In the genomic region with DNA sequence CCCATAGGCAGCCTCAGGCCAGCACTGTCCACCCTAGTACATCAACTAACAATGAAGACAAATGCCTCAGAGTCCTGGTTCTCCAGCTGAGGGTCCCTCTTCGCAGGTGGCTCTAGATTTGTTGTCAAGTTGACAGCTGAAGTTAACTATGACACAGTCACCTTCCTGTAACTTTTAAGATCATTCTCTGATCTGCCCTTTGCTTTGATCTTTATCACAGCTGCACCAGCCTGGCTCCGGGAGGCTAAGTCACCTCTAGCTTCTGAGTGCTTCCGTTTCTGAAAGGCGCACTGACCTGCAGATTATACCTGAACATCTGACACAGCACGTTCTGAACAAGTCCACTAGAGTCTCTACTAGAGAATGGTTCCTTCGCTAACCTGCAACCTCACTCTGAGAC, we compare ENCODE assay signal across 20 mouse cellular contexts.
"Had no signal": no experiment of that assay in that cellular context is flagged by ENCODE, and none has a peak within 500 bp of the region (broad histone marks: within the 10 kb centered on the region; RNA-seq: fewer than 3 reads in every experiment).

No protein-coding gene starts in this region.

- H3K4me2 ChIP-seq: limb, embryonic 12.5 days; limb, embryonic 15.5 days; liver, embryonic 11.5 days; lung, embryonic 14.5 days; midbrain, embryonic 13.5 days; stomach, embryonic 15.5 days had no signal

- H3K27ac ChIP-seq: kidney, postnatal 0 days; left cerebral cortex, adult 2 months; limb, embryonic 12.5 days; limb, embryonic 15.5 days; liver, embryonic 14.5 days; midbrain, embryonic 10.5 days; midbrain, embryonic 13.5 days; stomach, embryonic 15.5 days had no signal

- H3K4me3 ChIP-seq: left cerebral cortex, adult 2 months; limb, embryonic 12.5 days; limb, embryonic 15.5 days; megakaryocyte, embryonic 14.5 days; midbrain, embryonic 10.5 days; midbrain, embryonic 13.5 days; stomach, embryonic 15.5 days had no signal

- H3K27me3 ChIP-seq: limb, embryonic 12.5 days; limb, embryonic 15.5 days; midbrain, embryonic 13.5 days; stomach, embryonic 15.5 days had no signal

- H3K9ac ChIP-seq: limb, embryonic 12.5 days; limb, embryonic 15.5 days; liver, embryonic 14.5 days; liver, postnatal 0 days; lung, embryonic 14.5 days; midbrain, embryonic 13.5 days; stomach, embryonic 15.5 days had no signal

- H3K9me3 ChIP-seq: limb, embryonic 12.5 days; limb, embryonic 15.5 days; midbrain, embryonic 10.5 days; stomach, embryonic 15.5 days had no signal

- DNase-seq: kidney, adult 2 months; kidney, postnatal 25 days; layer of hippocampus, postnatal 36 days; left cerebral cortex, postnatal 4 days; liver, postnatal 0 days; lung, embryonic 14.5 days; lung, postnatal 36 days; right cerebral cortex, postnatal 4 days had no signal

- H3K4me1 ChIP-seq: limb, embryonic 12.5 days; limb, embryonic 15.5 days; megakaryocyte, embryonic 14.5 days; midbrain, embryonic 13.5 days had no signal

- ATAC-seq: intestine, postnatal 0 days; liver, postnatal 0 days; lung, postnatal 0 days; midbrain, embryonic 13.5 days had no signal

- H3K36me3 ChIP-seq: limb, embryonic 12.5 days; limb, embryonic 15.5 days; midbrain, embryonic 10.5 days; midbrain, embryonic 13.5 days; stomach, embryonic 15.5 days had no signal
